Mouse (Mus musculus) spleen, postnatal 10 days (tissue): ENCODE results near the gene Bud23.
"Not testable (repeated sequence)": the region's sequence is repeated elsewhere in the genome, so short reads cannot be mapped to it uniquely, and the experiment has no call there.

Source experiments
- DNase-seq, 2 experiments: peaks; one replicate each; pipeline ENCODE4 v3.0.0; 2021 to 2022; ENCODE audit warnings: low spot score in 2 of 2

The Bud23 gene

DNA sequence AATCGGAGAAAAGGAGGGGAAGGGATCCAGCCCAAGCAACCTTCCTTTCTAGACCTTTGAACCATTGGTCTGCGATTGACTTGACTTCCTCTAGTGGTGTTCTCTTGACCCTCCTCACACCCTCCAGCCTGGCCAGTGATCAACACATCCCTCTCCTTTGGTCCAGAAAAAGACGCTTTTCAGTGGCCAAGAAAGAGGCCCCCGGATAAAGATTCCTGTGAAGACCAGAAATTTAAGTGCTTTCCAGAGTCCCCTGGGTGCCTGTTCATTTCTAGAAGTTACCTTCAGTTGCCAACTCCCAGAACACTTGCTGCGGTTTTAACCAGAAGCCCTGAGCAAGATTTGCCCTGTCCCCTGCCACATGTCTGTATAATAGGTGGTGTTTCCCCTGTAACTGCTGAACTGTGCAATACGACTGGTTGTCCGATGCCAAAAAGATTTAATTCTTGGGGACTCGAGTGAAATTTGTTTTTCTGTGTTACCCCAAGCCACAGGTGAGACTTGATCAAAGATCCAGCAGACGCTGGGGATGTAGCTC is at the start of gene Bud23:
Gene Bud23 (minus strand): TSS at position 51 of the 538 bp plus-strand sequence.
- DNase-seq: not testable (repeated sequence)

DNA sequence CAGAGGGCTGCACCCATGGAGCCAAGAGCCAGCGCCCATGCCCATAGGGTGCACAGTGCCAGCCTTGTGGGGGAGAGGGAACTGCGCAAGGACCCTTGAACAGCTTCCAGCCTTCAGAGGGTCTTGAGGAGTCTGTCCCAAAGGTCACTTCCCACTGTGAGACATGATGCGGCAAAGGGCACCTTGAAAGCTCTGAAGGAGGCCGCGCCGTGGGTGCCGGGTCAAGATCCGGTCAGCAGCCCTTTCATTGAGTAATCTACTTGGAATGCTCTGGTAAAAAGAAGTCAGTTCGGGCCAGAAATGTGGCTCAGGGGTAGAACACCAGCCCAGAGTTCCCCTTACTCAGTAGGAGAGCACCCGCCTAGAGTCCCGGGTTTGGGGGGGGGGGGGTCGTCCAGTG is 49.0 kb upstream of the Bud23 start:
- no peak for DNase-seq

DNA sequence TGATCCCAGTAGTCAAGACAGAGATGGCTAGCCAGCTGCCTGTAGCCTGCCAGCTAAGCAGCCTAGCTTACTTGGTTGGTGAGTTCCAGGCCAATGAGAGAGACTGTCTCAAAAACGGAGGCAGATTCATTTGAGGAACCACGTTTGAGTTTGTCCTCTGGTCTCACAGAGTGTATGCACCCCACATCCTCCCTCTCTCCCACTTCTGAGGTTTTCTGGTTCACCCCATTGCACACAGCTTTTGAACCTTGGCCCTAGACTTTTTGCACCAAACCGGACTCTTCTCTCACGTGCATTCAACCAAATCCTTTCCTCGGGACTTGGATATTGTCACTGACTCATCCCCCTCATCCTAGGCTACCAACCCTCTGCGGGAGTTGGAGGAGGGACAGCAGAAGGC is 45.2 kb upstream of the Bud23 start:
- DNase-seq: no peak

DNA sequence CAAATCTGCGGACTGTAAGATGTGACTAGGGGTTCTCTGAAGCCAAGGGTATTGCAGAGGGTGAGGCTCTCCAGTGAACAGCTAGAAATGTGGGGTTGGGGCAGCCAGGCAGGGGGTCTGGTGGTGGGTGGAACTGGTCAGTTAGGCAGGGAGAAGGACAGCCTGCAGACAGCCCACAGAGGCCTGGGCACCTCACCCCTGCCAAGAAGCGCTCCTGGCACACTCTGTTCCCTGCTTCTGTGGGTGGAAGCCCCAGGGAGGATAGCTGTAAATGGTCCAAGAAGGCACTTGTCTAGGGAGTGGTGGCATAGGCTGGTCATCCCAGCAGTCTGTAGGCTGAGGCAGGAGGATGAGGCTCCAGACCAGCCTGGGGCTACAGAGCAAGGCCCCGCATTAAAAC is 44.7 kb upstream of the Bud23 start:
- DNase-seq: no peak

DNA sequence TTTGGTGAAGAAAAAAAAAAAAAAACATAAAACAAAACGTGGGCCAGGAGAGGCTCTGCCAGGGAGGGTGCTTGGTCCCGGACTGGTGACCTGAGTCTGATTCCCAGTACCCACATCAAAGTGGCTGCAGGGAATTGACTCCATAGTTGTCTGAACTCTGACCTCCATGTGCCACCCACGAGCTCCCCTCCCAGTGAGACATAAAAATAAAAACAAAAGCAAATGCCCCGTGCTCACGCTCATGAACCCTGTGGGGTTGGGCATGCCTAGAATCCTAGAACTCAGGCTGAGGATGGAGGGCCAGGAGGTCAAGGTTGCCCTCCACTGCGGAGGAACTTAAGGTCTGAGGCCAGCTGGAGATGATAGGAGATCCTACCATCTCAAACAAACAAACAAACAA is 44.3 kb upstream of the Bud23 start:
- no peak for DNase-seq

DNA sequence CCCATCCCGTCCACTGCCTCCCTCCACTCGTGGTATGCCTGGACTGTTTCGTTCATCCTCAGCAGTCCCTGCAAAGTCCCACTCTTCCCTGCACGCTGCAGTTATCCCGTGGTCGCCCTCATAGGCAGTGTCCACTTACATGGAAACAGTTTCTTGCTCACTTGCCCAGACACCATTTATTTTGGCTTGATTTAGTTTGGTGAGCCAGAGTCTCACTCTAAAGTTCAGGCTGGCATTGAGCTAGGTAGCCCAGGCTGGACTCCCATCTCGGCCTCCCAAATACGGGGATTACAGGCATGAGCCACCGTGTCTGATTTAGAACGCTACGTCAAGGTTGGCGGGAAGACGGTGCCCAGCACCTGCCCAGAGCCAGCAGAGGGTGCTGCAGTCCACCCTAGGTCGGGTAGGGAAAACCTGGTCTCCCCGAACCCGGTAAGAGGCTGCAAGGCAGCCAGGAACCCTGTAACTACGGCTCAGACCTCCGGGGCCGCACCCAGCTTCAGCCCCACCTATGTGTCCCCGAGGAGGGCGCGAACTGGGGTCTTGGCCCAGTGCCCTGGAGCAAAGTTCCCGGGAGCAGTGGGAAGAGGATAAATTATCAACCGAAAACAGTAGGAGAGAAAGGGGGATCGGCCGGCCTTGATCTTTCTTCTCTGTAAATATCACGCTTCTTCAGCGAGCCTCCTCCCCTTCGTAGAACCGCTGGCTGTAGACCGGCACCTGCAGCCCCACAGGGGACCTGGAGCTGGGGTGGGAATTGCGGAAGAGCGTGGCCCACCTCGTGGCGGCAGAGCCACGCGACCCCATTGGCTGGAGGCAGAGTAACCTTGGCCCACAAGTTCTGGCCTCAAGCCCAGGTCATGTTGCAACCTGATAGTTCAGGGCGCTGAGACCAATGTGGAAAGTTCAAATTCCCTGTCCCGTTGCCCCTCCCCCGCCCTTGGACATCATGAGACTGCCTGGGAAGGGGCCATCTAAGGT is 43.1 kb upstream of the Bud23 start:
- peak; percentile 10 to 53 for DNase-seq

DNA sequence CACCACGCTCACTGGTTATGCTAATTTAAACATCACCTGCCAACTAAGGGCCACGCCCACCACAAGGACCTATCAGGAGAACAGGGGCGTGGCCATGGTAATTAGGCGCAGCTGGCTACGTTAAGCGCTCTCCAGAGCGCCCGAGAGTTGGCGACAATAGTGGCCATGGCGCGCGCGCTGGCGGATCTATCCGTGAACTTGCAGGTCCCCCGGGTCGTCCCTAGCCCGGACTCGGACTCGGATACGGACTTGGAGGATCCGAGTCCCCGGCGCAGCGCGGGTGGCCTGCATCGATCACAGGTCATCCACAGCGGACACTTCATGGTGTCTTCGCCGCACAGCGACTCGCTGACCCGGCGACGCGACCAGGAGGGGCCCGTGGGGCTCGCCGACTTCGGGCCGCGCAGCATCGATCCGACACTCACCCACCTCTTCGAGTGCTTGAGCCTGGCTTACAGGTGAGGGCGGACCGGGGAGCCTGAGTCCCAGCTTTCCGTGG is 42.0 kb upstream of the Bud23 start:
- peak; percentile 26 to 83 for DNase-seq

DNA sequence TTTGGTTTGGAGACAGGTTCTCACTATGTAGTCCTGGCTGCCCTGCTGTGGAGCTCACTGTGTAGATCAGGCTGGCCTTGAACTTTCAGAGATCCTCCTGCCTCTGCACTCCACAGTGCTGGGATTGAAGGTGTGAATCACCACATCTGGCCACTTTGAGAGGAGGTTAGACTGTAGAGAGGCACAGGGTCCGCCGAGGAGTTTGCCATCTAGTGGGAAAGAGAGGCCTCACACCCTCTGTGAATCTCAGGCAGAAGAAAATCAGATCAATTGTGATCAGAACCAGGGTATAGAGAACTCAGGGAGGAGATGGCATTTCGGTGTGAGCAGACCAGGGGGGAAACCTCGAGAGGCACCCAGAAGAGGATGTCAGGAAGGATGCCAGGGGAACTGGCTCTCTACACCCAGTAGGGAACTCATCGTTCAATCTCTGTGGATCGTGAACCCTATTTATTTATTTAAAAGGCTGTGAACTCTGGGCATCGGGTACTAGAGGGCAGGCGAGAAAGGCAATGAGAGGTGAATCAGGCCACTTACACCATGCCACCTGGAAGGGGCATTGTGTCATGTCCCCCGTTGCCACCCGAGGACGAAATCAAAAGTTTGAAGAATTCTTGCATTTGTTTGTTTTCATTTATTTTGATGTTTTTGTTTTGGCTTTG is 39.4 kb upstream of the Bud23 start:
- peak in 1 of 2 experiments; percentile 42 for DNase-seq

DNA sequence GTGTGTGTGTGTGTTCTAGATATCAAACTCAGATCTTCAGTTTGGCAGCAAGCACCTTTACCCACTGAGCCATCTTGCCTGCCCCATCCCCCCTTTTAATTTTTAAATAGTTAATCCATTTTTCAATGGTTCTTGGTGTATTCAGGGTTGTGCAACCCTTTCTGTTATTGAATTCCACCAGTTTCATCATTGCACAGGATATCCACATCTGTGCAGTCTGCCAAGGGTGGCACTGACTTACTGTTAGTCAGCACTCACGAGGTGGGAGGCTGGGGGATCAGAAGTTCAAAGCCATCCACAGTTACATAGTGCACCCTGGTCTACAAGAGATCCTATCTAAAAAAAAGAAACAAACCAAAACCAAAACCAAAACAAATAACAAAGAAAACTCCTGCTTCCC is 36.2 kb upstream of the Bud23 start:
- DNase-seq: no peak

DNA sequence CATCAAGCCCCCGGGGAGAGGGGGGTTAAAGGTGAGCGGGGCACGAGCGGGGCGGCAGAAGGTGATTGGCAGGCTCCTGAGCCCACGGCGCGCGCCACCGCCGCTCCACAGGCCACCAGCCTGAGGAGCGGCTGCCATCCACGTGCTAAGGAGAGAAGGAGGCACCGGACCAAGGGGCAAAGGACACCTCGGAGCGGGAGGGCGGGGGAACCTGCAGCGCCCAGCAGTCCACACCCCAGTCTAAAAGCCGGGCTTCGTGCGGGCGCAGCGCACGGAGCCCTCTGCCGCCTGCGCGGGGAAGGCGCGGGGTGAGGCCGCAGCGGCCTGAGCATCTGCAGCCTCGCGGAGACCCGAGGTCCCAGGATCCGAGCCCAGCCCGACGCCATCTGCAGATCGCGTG is 24.9 kb upstream of the Bud23 start, which contains the start of gene Mlxipl:
Gene Mlxipl (plus strand): TSS at position 238 of the 400 bp plus-strand sequence.
- DNase-seq: no peak

DNA sequence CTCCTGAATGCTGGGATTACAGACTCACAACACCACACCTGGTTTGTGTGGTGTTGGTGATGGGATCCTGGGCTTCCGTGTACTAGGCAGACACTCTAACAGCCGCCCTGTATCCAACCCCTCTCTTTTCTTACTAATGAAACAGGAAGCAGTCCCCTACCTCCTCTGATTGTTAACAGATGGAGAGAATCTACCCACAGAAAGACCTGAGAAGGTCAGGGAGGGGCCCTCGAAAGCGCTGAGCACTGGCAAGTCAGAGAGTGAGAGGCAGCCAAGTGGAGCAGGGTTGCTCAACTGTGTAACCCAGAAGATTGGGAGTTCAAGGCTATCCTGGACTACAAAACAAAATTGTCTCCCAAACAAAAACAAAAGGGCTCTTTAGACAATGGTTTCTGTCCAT is 22.1 kb upstream of the Bud23 start:
- no peak for DNase-seq

DNA sequence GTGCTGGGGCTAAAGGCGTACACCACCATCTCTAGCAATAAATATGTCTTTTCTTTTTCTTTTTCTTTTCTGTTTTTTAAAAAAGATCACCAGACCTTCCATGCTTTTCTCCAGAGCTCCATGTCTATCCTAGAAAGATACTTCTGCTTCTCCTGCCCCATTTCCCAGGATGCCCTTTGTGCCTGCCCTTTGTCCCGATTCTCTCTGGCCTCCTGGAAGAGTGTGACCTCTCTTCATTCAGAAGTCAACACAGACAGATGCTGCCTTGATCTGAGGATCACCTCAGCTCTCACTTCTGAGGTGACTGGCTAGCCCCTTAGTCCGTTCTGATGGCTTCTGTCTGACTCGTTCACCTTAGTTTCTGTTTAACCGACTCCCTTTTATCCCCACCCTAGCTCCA is 15.8 kb upstream of the Bud23 start:
- DNase-seq: no peak

DNA sequence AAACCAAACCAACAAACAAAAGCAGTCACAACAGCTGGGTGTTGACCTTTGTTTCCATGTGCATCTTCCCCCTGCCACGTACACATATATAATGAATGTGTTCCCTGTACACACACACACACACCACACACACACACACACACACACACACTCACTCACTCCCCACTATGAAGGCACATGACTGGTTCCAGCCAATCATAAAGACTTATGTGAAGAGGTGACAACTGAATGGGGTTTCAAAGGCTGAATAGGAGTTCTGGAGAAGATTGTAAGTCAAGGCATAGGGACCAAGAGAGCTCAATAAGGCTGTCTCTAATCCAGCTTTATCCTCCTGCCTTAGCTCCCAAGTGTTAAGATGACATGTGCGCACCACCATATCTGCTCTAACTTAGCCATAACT is 14.8 kb upstream of the Bud23 start:
- no peak for DNase-seq

DNA sequence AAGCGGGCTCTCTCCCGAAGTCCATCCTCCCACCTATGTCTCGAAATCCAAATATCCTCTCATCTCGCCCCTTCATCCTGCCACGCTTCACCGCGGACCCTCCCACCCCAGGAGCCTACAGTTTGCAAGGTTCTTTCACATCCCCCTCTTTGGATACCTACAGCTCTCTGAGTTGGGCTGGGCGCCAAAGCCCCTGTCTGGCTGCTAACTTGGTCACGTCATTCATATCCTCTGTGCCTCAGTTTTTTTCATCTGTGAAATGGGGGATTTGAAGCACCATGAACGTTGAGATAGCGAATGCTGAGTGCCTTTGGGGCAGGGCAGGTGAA is 13.7 kb upstream of the Bud23 start:
- no peak for DNase-seq

DNA sequence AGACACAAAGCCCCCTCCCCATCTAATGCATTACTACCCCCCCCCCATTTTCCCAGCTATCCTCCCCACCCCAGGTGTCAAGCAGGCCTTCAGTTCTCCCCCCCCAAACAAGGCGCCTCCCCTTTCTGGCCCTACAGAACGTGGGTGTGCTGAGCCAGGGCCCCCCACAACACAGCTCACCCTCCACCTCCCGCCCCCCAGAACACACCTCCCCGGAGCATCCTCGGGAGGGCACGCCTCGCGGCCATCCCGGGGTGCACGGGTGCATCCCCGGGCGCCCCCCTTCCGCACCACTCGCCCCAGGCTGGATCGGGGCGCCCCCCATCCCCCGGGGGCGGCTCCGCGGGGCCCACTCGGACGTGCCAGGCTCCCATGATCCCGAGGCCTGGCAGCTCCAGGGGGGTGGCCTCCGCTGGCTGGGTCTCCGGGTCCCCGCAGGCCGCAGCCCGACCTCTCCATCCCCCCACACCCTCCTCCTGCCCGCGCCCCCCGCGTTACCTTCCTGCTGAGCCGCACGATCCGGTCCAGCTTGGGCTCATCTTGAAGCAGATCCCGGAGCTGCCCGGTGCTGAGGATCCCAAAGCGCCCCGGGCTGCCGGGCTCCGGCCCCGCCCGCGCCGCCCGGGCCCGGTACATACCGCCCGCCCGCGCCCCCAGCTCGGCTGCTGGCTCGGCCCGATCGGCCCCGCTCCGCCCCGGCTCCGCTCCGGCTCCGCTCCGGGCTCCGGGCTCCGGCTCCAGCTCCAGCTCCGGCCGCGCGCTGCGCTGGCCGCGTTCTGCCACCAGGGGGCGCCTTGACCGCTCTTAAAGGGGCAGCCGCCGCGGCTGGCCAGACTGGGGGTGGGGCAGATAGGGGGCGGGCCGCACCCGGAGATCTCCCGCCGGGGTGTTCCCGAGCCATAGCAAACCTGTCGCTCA is 13.1 kb upstream of the Bud23 start, which contains the start of gene Vps37d:
Gene Vps37d (minus strand): TSS at position 703 of the 918 bp plus-strand sequence.
- peak; percentile 89 to 93 for DNase-seq

DNA sequence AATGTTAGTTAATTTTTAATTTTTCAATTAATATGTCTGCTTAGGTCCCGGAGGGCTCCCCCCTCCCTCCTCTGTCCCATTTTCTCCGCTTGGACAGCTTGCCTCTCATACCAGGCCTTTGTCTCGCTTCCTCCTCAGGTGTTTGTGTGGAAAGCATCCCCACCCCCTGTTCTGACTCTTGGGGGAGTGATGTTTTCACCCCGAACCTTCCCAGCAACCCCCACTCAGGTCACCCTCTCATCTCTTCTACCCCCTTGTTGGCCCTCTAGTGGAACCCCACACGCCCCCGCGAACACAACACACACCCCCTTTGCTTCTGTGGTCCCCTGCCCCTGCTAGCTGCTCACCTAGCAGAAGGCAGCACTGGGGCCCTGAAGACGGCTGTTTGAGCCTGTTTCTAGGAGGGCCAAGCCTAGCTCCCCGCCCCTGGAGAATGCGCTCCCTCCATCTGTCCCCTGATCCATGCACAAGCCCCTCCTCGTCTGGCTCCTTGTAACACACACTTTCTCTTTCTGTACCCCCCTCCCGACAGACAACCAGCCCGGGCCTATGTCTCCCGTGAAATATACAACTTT is 12.3 kb upstream of the Bud23 start:
- no peak for DNase-seq

DNA sequence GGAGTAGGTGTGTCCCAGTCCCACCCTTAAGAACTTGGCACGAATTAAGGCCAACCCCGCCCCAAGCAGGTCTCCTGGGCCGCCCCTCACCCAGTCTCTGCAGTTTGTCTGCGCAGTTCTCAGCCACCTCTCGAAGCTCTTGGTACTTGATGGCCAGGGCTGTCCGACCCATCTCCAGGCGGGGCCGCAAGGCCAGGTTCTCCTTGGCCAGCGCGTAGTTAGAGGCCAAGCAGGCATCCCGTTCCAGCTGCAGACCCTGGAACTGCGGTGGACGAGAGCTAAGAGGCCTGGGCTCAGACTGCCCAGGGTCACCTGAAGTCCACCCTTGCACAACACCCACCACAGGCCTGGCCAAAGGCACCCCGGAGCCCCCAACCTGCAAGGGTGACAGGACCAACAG is 11.6 kb upstream of the Bud23 start:
- DNase-seq: no peak

DNA sequence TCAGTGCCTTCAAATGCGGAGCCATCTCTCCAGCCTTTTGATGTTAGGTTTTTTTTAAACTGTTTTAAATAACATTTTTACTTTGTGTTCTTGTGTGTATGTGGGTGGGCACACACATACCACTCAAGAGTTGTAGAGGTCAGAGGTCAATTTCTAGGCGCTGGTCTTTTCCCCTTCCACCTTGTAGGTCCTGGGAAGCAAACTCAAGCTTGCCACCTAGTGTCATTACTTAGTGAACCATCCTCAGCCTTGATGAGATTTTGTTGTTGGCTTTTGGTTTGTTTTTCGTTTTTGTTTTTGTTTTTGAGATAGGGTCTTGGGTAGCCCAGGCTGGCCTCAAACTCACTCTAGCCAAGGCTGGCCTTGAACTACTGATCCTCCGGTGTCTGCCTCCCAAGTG is 10.9 kb upstream of the Bud23 start:
- no peak for DNase-seq

DNA sequence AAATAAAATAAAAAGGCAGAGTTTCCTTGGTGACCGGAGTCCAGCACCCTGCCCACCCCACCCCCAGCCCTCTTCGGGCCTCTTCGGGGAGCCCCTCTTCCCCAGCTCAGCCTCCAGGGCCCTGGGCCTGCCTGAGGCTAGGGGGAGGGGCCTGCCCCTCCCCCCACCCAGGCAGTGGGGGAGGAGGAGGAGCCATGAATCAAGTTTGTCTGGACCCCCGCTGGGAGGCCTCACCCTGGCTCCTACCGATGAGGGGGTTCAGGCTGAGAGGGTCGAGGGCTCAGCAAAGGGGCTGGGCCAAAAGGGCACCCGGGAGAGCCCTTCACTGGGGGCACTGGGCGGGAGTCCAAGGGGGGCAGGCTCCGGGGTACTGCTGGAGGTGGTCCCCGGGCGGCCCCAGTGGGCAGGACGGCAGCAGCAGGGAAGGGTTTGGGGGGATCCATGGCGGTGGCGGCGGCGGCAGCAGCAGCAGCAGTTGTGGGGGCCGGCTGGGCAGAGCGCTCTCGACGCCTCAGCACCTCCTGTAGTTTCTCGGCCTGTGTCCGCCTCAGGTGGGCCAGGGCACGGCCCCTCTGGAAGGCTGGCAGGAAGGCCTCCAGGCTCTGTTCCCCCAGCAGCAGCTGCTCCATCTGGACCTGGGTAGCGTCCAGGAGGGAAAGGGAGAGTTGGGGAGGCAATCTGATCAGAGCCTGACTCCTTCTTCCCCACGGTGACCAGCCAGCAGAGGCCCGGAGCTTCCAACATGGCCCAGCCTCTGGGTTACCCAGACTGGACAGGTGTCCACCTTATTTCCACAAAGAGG is 8.8 kb upstream of the Bud23 start:
- DNase-seq: no peak

DNA sequence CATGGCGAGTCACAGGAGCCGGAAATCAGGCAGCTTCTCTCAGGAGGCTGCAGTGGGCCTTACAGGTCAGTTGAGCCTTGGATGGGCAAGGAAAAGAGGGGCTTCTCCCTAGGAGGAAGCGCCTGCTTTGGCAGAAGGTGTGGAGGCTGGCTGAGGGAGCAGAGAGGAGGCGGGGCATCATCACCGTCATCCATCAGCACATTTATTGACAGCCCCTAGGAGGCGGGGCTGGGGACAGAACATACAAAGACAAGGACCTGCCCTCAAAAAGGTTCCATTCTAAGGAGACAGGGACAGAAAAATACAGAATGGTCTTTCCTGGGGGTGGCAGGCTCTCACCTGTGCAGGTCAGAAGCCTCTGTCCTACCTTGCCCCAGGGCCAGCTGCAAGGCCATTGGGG is 8.0 kb upstream of the Bud23 start:
- no peak for DNase-seq
